In genomic region chr5:28012496-28012895, GRCm38 (mm10) we compare ENCODE assay signal across 16 mouse cellular contexts. TPM values are rescaled to one million over a fixed set of nuclear protein-coding genes. Genes with fewer than 3 reads are reported as not detected.
DNase-seq lines count a peak whose midpoint lies in the region; ATAC-seq lines count a peak whose summit lies in the region.
"Had no signal": no experiment of that assay in that cellular context is flagged by ENCODE, and none has a peak within 500 bp of the region (broad histone marks: within the 10 kb centered on the region; RNA-seq: fewer than 3 reads in every experiment).

No protein-coding gene starts in this region.

- WGBS in liver, embryonic 11.5 days = 92% methylated on average over 2 of the region's 2 CpGs
- WGBS in liver, embryonic 12.5 days (ENCODE audit: insufficient replicate concordance) = 87% methylated on average over 2 of the region's 2 CpGs
- WGBS in stomach, embryonic 15.5 days = 91% methylated on average over 2 of the region's 2 CpGs
- WGBS in hindbrain, embryonic 13.5 days = 94% methylated on average over 2 of the region's 2 CpGs

- H3K27me3 ChIP-seq in liver, embryonic 11.5 days (replicated peaks; ENCODE audit: control insufficient read depth, insufficient read depth, low read length) = no peaks in the 10 kb centered on the region
- H3K27me3 ChIP-seq in liver, embryonic 12.5 days (replicated peaks) = no peaks in the 10 kb centered on the region
- H3K27me3 ChIP-seq in stomach, embryonic 15.5 days (replicated peaks) = no peaks in the 10 kb centered on the region
- no peaks in the 10 kb centered on the region for H3K27me3 ChIP-seq in hindbrain, embryonic 13.5 days
- H3K27me3 ChIP-seq: forebrain, embryonic 15.5 days; hindbrain, embryonic 12.5 days had no signal

- H3K36me3 ChIP-seq in liver, embryonic 11.5 days (ENCODE audit: control insufficient read depth, insufficient read depth, low read length) = no peaks in the 10 kb centered on the region
- no peaks in the 10 kb centered on the region for H3K36me3 ChIP-seq in liver, embryonic 12.5 days
- no peaks in the 10 kb centered on the region for H3K36me3 ChIP-seq in stomach, embryonic 15.5 days
- H3K36me3 ChIP-seq in hindbrain, embryonic 13.5 days = no peaks in the 10 kb centered on the region
- H3K36me3 ChIP-seq: embryonic facial prominence, embryonic 10.5 days; forebrain, embryonic 15.5 days; hindbrain, embryonic 12.5 days had no signal

- no peaks in the 10 kb centered on the region for H3K4me1 ChIP-seq in liver, embryonic 11.5 days (replicated peaks; ENCODE audit: control insufficient read depth, insufficient read depth, low read length)
- peaks cover 7% of the 10 kb centered on the region; the same call in 1 of the 2 replicates for H3K4me1 ChIP-seq in liver, embryonic 12.5 days
- H3K4me1 ChIP-seq in stomach, embryonic 15.5 days = no peaks in the 10 kb centered on the region
- no peaks in the 10 kb centered on the region for H3K4me1 ChIP-seq in hindbrain, embryonic 13.5 days (replicated peaks)
- H3K4me1 ChIP-seq: embryonic facial prominence, embryonic 10.5 days; forebrain, embryonic 15.5 days; hindbrain, embryonic 12.5 days had no signal

- H3K9me3 ChIP-seq in liver, embryonic 11.5 days (ENCODE audit: control insufficient read depth, low read length) = no peaks in the 10 kb centered on the region
- no peaks in the 10 kb centered on the region for H3K9me3 ChIP-seq in liver, embryonic 12.5 days (replicated peaks)
- no peaks in the 10 kb centered on the region for H3K9me3 ChIP-seq in stomach, embryonic 15.5 days
- no peaks in the 10 kb centered on the region for H3K9me3 ChIP-seq in hindbrain, embryonic 13.5 days
- H3K9me3 ChIP-seq: embryonic facial prominence, embryonic 10.5 days; forebrain, embryonic 15.5 days; hindbrain, embryonic 12.5 days had no signal

- intact Hi-C loops in heart, postnatal 25 days (cut with DNase I) = no loop called here

- no peak overlapping the region for H3K9ac ChIP-seq in liver, embryonic 11.5 days (ENCODE audit: low read depth, low read length)
- H3K9ac ChIP-seq in liver, embryonic 12.5 days = no peak overlapping the region
- H3K9ac ChIP-seq in stomach, embryonic 15.5 days = no peak overlapping the region
- no peak overlapping the region for H3K9ac ChIP-seq in hindbrain, embryonic 13.5 days
- H3K9ac ChIP-seq: forebrain, embryonic 15.5 days; hindbrain, embryonic 12.5 days had no signal

- no peak for ATAC-seq in liver, embryonic 11.5 days (replicated peaks; ENCODE audit: low FRiP score)
- no peak for ATAC-seq in liver, embryonic 12.5 days
- 0 out of 2 replicates have a peak, but pooled peaks have one; percentile 6 for ATAC-seq in stomach, embryonic 15.5 days (ENCODE audit: insufficient read depth, low FRiP score, low read depth)
- no peak for ATAC-seq in hindbrain, embryonic 13.5 days (ENCODE audit: low FRiP score)
- ATAC-seq: forebrain, embryonic 15.5 days; hindbrain, postnatal 0 days had no signal

- H3K4me2 ChIP-seq in liver, embryonic 11.5 days = no peak overlapping the region
- no peak overlapping the region for H3K4me2 ChIP-seq in liver, embryonic 12.5 days
- H3K4me2 ChIP-seq in stomach, embryonic 15.5 days = no peak overlapping the region
- no peak overlapping the region for H3K4me2 ChIP-seq in hindbrain, embryonic 13.5 days
- H3K4me2 ChIP-seq: forebrain, embryonic 15.5 days; hindbrain, embryonic 12.5 days had no signal

- no peak overlapping the region for H3K4me3 ChIP-seq in liver, embryonic 11.5 days (ENCODE audit: low read depth, low read length)
- H3K4me3 ChIP-seq in liver, embryonic 12.5 days = no peak overlapping the region
- no peak overlapping the region for H3K4me3 ChIP-seq in stomach, embryonic 15.5 days (replicated peaks)
- no peak overlapping the region for H3K4me3 ChIP-seq in hindbrain, embryonic 13.5 days
- H3K4me3 ChIP-seq: embryonic facial prominence, embryonic 10.5 days; forebrain, embryonic 15.5 days; hindbrain, embryonic 12.5 days had no signal

- H3K27ac ChIP-seq in liver, embryonic 11.5 days (ENCODE audit: low read depth, low read length) = no peak overlapping the region
- H3K27ac ChIP-seq in liver, embryonic 12.5 days = no peak overlapping the region
- H3K27ac ChIP-seq in stomach, embryonic 15.5 days = no peak overlapping the region
- no peak overlapping the region for H3K27ac ChIP-seq in hindbrain, embryonic 13.5 days
- H3K27ac ChIP-seq: embryonic facial prominence, embryonic 10.5 days; forebrain, embryonic 15.5 days; hindbrain, embryonic 12.5 days; hindbrain, postnatal 0 days had no signal

- DNase-seq in heart, adult 11 months = peak; percentile 72
- DNase-seq in heart, postnatal 25 days (ENCODE audit: low spot score) = no peak
- peak; percentile 7 for DNase-seq in liver, embryonic 11.5 days (ENCODE audit: low spot score)
- DNase-seq: adrenal gland, adult 2 months; cerebellum, adult 2 months; cerebellum, postnatal 10 days; gastrocnemius, postnatal 36 days; heart, postnatal 4 days; kidney, adult 11 months had no signal

RNA-seq across cellular contexts. Expression of gene Insig1, which starts 58.7 kb away (rescaled TPM):
- 10 to 100 TPM; 13.8 to 15.0 TPM for total RNA-seq in heart, postnatal 25 days (2021)
- 59.7 and 65.4 TPM in 2 replicates for polyA plus RNA-seq in liver, embryonic 11.5 days (2014; fragmentation: Nextera tagmentation; extraction: Ambion mirVana)
- polyA plus RNA-seq in liver, embryonic 12.5 days (2016; fragmentation: Nextera tagmentation; extraction: Ambion mirVana) = 51.5 and 58.2 TPM in 2 replicates
- 117 and 136 TPM in 2 replicates for polyA plus RNA-seq in stomach, embryonic 15.5 days (2015; fragmentation: Nextera tagmentation; extraction: Ambion mirVana)
- 64.3 and 71.5 TPM in 2 replicates for polyA plus RNA-seq in hindbrain, embryonic 13.5 days (2015; fragmentation: Nextera tagmentation; extraction: Ambion mirVana)
